Mouse (Mus musculus): ENCODE data around the gene Prss23. TPM values are rescaled to one million over a fixed set of nuclear protein-coding genes. Genes with fewer than 3 reads are reported as not detected.
A peak's percentile ranks its signal among the peaks of the same experiment; 100 is the strongest.

Gene Prss23
- total RNA-seq, 2 experiments from 2014 or later = 28.8 to 30.4 TPM

GRCm38 (mm10) chr7:89516551-89517459, 10.2 kb downstream of the Prss23 start:
- intact Hi-C loops (cut with DNase I) = loop anchor here (5.0 kb wide), 1 partner anchor 115 kb away; the partner anchor contains the start of gene Me3
- no peak for DNase-seq

- intact Hi-C loops (cut with DNase I) = no loop called here
- no peak for DNase-seq
Observed at GRCm38 (mm10) chr7:89511921-89512514, 15.0 kb downstream of the Prss23 start.

- intact Hi-C loops (cut with DNase I) = no loop called here
- no peak for DNase-seq
Observed at GRCm38 (mm10) chr7:89508672-89509071, 18.3 kb downstream of the Prss23 start.

GRCm38 (mm10) chr7:89499516-89500307, 27.3 kb downstream of the Prss23 start:
- intact Hi-C loops (cut with DNase I) = loop anchor here (1.0 to 5.0 kb wide), 2 partner anchors 343 to 408 kb away; no protein-coding TSS in a partner anchor
- peak; percentile 60 to 67 for DNase-seq

- peak in 1 of 2 experiments; percentile 22 for DNase-seq
- intact Hi-C loops (cut with DNase I) = no loop called here
Observed at GRCm38 (mm10) chr7:89483769-89484568, 43.0 kb downstream of the Prss23 start.

- DNase-seq = peak; percentile 45 to 58
- intact Hi-C loops (cut with DNase I) = no loop called here
Observed at GRCm38 (mm10) chr7:89481723-89482122, 45.3 kb downstream of the Prss23 start.

- intact Hi-C loops (cut with DNase I) = no loop called here
- DNase-seq = peak; percentile 44 to 46
Observed at GRCm38 (mm10) chr7:89478490-89478889, 48.5 kb downstream of the Prss23 start.

- intact Hi-C loops (cut with DNase I) = no loop called here
- peak in 1 of 2 experiments; percentile 51 for DNase-seq
Observed at GRCm38 (mm10) chr7:89477294-89477999, 49.5 kb downstream of the Prss23 start.

- DNase-seq = peak; percentile 29 to 50
Observed at GRCm38 (mm10) chr7:89473442-89473841, 53.5 kb downstream of the Prss23 start.

GRCm38 (mm10) chr7:89463775-89464592, 63.0 kb downstream of the Prss23 start:
- DNase-seq = no peak
- intact Hi-C loops (cut with DNase I) = no loop called here

More at GRCm38 (mm10) chr7:89473442-89473841, 53.5 kb downstream of the Prss23 start:
- intact Hi-C loops (cut with DNase I) = loop anchor here (1.0 to 5.0 kb wide), 2 partner anchors 35 to 306 kb away; no protein-coding TSS in a partner anchor

- no peak for DNase-seq
- intact Hi-C loops (cut with DNase I) = no loop called here
Observed at GRCm38 (mm10) chr7:89463246-89463645, 63.7 kb downstream of the Prss23 start.

- intact Hi-C loops (cut with DNase I) = no loop called here
- no peak for DNase-seq
Observed at GRCm38 (mm10) chr7:89462646-89463207, 64.3 kb downstream of the Prss23 start.

GRCm38 (mm10) chr7:89461351-89461750, 65.6 kb downstream of the Prss23 start:
- peak in 1 of 2 experiments; percentile 27 for DNase-seq
- intact Hi-C loops (cut with DNase I) = no loop called here

GRCm38 (mm10) chr7:89460911-89461310, 66.1 kb downstream of the Prss23 start:
- DNase-seq = no peak
- intact Hi-C loops (cut with DNase I) = no loop called here

- intact Hi-C loops (cut with DNase I) = no loop called here
- no peak for DNase-seq
Observed at GRCm38 (mm10) chr7:89459691-89460090, 67.3 kb downstream of the Prss23 start.
